Comparison of ENCODE assay signal across 16 mouse cellular contexts in the genomic region with DNA sequence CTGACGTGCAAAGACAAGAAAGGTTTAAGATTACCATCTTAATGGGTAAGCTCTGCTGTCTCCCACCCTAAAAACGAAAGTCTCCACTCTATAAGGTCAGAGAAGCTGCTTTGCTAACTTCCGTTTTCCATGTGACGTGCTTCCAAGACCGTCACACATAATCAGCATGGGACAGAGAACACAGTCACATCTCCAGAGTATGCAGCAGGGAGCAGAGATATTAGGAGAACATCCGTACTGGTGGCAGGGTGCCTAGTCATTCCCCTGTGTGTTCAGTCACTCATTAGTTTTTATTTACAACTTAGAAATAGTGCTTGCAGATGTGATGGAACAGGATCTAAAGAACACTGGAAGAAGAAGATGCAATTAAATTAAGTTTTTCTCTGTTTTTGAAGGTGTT.
"Had no signal": no experiment of that assay in that cellular context is flagged by ENCODE, and none has a peak within 500 bp of the region (broad histone marks: within the 10 kb centered on the region; RNA-seq: fewer than 3 reads in every experiment).

No protein-coding gene starts in this region.

- H3K36me3 ChIP-seq: limb, embryonic 10.5 days; liver, embryonic 12.5 days; midbrain, embryonic 15.5 days; neural tube, embryonic 15.5 days had no signal

- H3K4me1 ChIP-seq: limb, embryonic 10.5 days; liver, embryonic 12.5 days; midbrain, embryonic 15.5 days; neural tube, embryonic 15.5 days had no signal

- H3K9me3 ChIP-seq: limb, embryonic 10.5 days; liver, embryonic 12.5 days; megakaryocyte, embryonic 14.5 days; midbrain, embryonic 15.5 days; neural tube, embryonic 15.5 days had no signal

- ATAC-seq: liver, embryonic 12.5 days; midbrain, embryonic 15.5 days had no signal

- DNase-seq: kidney, postnatal 10 days; kidney, postnatal 4 days; right cerebral cortex, adult 18-20 months; right cerebral cortex, postnatal 25 days; thymus, adult 18-20 months; thymus, postnatal 14 days had no signal

- H3K4me3 ChIP-seq: left cerebral cortex, adult 2 months; limb, embryonic 10.5 days; liver, embryonic 12.5 days; megakaryocyte, embryonic 14.5 days; midbrain, embryonic 15.5 days; neural tube, embryonic 15.5 days had no signal

- H3K27ac ChIP-seq: left cerebral cortex, adult 2 months; limb, embryonic 10.5 days; liver, embryonic 12.5 days; macrophage; midbrain, embryonic 15.5 days; neural tube, embryonic 15.5 days; stomach, postnatal 0 days had no signal

- H3K4me2 ChIP-seq: liver, embryonic 12.5 days; lung, embryonic 14.5 days; midbrain, embryonic 11.5 days; midbrain, embryonic 15.5 days; neural tube, embryonic 15.5 days had no signal

- H3K27me3 ChIP-seq: liver, embryonic 12.5 days; megakaryocyte, embryonic 14.5 days; midbrain, embryonic 15.5 days; neural tube, embryonic 15.5 days had no signal

- H3K9ac ChIP-seq: liver, embryonic 12.5 days; lung, embryonic 14.5 days; midbrain, embryonic 15.5 days; neural tube, embryonic 15.5 days had no signal
